Mouse (Mus musculus): ENCODE results near the gene Setd4.

- TF ChIP-seq CTCF (IDR thresholded peaks at IDR 0.05) (no peak), POLR2A (IDR thresholded peaks at IDR 0.05; ENCODE audit: insufficient read depth, low read depth, low read length) (no peak)
These were observed 6.3 kb downstream of the Setd4 start for GRCm38 (mm10) chr16:93597551-93597950.
